Mouse (Mus musculus): ENCODE results near the gene Aim2. TPM values are rescaled to one million over a fixed set of nuclear protein-coding genes. Genes with fewer than 3 reads are reported as not detected.

The Aim2 gene
- polyA plus RNA-seq, 1 experiment = 3.2 TPM

DNA sequence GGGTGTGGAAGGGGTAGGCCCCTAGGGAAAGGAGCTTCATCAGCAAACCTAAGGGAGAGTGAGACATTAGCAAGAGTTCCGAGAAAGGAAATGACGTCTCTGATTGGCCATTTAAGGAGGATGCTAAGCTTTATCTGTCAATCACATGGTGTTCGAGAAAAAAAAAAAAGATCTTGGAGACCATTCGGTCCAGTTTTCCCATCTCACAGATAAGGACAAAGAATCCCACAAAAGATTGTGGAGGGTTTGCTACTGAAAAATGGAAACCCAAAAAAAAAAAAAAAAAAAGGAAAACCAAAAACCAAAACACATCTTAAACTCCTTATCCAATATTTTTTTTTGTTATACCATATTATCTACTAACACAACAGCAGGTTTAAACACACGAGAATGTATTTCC is 1.5 kb upstream of the Aim2 start:
- no peak for TF ChIP-seq POLR2A (IDR thresholded peaks at IDR 0.05; ENCODE audit: borderline replicate concordance, extremely low read depth, insufficient read depth, insufficient read length, poor library complexity, severe bottlenecking)
- TF ChIP-seq CTCF (IDR thresholded peaks at IDR 0.05; ENCODE audit: borderline replicate concordance, extremely low read depth, insufficient read depth, insufficient read length) = no peak
- no peak for DNase-seq (ENCODE audit: low read depth)

GRCm38 (mm10) chr1:173349946-173350345 is 733 bp upstream of the Aim2 start:
- DNase-seq (ENCODE audit: low read depth) = peak; percentile 92

DNA sequence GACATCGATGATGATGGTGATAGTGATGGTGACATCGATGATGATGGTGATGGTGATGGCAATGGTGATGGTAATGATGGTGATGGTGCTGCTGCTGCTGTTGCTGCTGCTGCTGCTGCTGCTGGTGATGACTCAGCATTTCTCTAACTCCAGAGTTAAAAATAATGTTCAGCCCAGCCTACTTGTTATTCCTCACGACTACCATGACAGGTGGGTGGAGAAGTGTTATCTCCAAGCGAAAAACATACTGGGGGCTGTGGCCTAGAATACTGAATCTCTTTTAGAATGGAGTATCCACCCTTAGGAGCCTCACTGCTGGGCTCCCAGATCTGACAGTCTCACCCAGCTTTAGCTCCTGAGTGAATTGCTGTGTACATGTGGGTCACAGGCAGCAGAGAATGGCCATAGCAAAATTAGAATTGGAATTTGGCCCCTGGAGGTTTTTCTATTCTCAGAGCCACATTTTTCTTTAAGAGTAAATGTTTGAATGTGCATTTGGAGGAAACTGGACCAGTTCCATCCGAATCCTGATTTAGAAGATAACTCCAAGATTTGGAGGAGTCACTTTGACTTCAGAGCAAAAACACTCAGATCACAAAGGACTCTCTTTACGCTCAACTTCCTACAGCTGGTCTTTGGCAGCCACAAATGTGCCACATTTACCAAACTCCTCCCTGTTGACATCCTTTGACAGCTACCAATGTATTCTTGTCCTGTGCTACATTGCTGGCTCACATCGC is 4.6 kb downstream of the Aim2 start:
- TF ChIP-seq CTCF (IDR thresholded peaks at IDR 0.05; ENCODE audit: borderline replicate concordance, extremely low read depth, insufficient read depth, insufficient read length) (no peak), POLR2A (IDR thresholded peaks at IDR 0.05; ENCODE audit: borderline replicate concordance, extremely low read depth, insufficient read depth, insufficient read length, poor library complexity, severe bottlenecking) (no peak)
- DNase-seq (ENCODE audit: low read depth) = no peak

More at GRCm38 (mm10) chr1:173349946-173350345, 733 bp upstream of the Aim2 start:
- TF ChIP-seq POLR2A (IDR thresholded peaks at IDR 0.05; ENCODE audit: borderline replicate concordance, extremely low read depth, insufficient read depth, insufficient read length, poor library complexity, severe bottlenecking) = no peak
- no peak for TF ChIP-seq CTCF (IDR thresholded peaks at IDR 0.05; ENCODE audit: borderline replicate concordance, extremely low read depth, insufficient read depth, insufficient read length)

GRCm38 (mm10) chr1:173356699-173357098 is 6.0 kb downstream of the Aim2 start:
- no peak for TF ChIP-seq POLR2A (IDR thresholded peaks at IDR 0.05; ENCODE audit: borderline replicate concordance, extremely low read depth, insufficient read depth, insufficient read length, poor library complexity, severe bottlenecking)
- no peak for TF ChIP-seq CTCF (IDR thresholded peaks at IDR 0.05; ENCODE audit: borderline replicate concordance, extremely low read depth, insufficient read depth, insufficient read length)
- DNase-seq (ENCODE audit: low read depth) = no peak

GRCm38 (mm10) chr1:173357799-173358198 is 7.1 kb downstream of the Aim2 start:
- no peak for TF ChIP-seq POLR2A (IDR thresholded peaks at IDR 0.05; ENCODE audit: borderline replicate concordance, extremely low read depth, insufficient read depth, insufficient read length, poor library complexity, severe bottlenecking)
- no peak for TF ChIP-seq CTCF (IDR thresholded peaks at IDR 0.05; ENCODE audit: borderline replicate concordance, extremely low read depth, insufficient read depth, insufficient read length)
- DNase-seq (ENCODE audit: low read depth) = peak; percentile 52

DNA sequence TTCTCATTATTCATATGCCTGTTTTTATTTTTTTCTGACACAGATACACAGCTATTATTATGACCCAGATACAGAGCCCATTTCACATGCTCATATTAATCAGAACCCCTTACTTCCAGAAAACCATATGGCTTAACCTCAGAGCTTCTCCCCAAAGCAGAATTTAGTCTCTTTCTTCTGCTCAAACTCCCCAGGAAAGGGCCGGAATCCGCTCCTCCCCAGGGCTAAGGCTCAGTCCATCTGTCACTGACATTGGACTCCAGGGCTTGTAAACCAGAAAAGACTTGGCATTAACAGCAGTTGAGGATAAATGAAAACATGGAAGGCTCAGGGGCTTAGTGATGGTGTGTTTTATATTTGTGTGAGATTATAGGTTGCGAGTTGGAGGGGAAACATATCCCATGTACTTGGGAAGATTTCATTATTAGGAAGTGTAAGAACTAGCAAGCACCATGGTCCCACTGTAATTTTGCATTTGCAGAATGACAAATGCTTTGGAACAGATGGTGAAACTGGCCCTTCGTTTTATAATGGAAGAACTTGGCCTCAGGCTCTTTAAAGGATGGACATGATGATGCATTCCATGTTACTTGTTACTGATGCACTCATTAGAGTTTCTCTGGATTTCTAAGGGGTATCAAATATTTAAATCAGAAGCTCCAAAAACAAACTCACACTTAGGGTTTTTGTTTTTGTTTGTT is 9.1 kb downstream of the Aim2 start:
- TF ChIP-seq POLR2A (IDR thresholded peaks at IDR 0.05; ENCODE audit: borderline replicate concordance, extremely low read depth, insufficient read depth, insufficient read length, poor library complexity, severe bottlenecking) (no peak), CTCF (IDR thresholded peaks at IDR 0.05; ENCODE audit: borderline replicate concordance, extremely low read depth, insufficient read depth, insufficient read length) (no peak)
- DNase-seq (ENCODE audit: low read depth) = peak; percentile 42

DNA sequence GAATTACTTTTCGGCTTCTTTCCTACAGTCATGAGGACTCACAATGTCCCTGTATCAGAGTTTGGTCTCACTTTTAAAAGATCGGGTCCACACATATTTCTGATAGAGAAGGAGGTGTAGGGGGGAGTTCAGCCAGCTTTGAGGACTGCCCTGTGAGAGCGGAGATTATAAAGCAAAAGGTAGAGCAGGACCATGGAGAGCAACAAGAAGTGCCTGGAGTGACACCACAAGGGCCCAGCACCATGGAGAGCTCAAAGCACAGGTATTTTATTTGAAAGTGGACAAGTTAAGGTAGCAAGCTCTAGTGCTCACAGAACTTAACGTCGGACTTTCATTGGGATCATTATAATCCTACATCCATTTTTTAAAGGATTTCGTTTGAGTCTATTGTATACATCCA is 11.0 kb downstream of the Aim2 start:
- no peak for DNase-seq (ENCODE audit: low read depth)
- no peak for TF ChIP-seq POLR2A (IDR thresholded peaks at IDR 0.05; ENCODE audit: borderline replicate concordance, extremely low read depth, insufficient read depth, insufficient read length, poor library complexity, severe bottlenecking)
- TF ChIP-seq CTCF (IDR thresholded peaks at IDR 0.05; ENCODE audit: borderline replicate concordance, extremely low read depth, insufficient read depth, insufficient read length) = no peak

GRCm38 (mm10) chr1:173363436-173363835 is 12.8 kb downstream of the Aim2 start:
- TF ChIP-seq POLR2A (IDR thresholded peaks at IDR 0.05; ENCODE audit: borderline replicate concordance, extremely low read depth, insufficient read depth, insufficient read length, poor library complexity, severe bottlenecking) = no peak
- TF ChIP-seq CTCF (IDR thresholded peaks at IDR 0.05; ENCODE audit: borderline replicate concordance, extremely low read depth, insufficient read depth, insufficient read length) = no peak

DNA sequence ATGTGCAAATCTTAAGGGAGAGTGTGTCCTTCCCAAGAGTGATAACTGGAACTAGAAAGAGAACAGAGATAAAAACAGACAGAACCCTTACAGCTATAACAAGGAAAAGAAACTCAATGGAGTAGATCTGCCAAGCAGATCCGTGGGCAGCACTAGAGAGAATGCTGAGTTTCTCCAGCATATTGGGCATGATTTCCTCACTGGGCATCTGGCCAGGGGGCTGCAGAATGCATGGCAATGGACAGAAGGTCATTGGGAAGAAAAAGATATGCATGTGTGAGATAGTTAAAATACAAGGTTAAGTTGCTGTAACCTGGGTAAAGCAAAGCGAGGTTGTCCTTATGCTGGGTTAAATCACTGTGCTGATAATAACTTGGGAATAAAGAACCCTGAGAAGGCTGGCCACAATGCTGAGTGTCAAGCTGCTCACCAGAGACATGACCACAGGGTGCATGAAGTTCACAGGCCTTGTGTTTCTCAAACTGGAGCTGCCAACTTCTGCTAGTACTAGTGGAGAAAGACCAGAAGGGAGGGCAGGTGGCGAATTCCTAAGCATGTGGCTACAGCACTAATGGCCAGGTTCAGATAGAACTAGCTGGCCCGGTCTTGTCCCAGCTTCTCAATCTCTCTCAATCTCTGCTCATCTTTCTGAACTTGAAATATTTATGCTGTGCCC is 13.6 kb downstream of the Aim2 start:
- DNase-seq (ENCODE audit: low read depth) = no peak
- TF ChIP-seq CTCF (IDR thresholded peaks at IDR 0.05; ENCODE audit: borderline replicate concordance, extremely low read depth, insufficient read depth, insufficient read length) = no peak

More at GRCm38 (mm10) chr1:173363436-173363835, 12.8 kb downstream of the Aim2 start:
- DNase-seq (ENCODE audit: low read depth) = no peak

- peak; percentile 58 for DNase-seq (ENCODE audit: low read depth)
- no peak for TF ChIP-seq POLR2A (IDR thresholded peaks at IDR 0.05; ENCODE audit: borderline replicate concordance, extremely low read depth, insufficient read depth, insufficient read length, poor library complexity, severe bottlenecking)
- TF ChIP-seq CTCF (IDR thresholded peaks at IDR 0.05; ENCODE audit: borderline replicate concordance, extremely low read depth, insufficient read depth, insufficient read length) = no peak
These were observed 15.3 kb downstream of the Aim2 start for GRCm38 (mm10) chr1:173365970-173366409.

- no peak for TF ChIP-seq POLR2A (IDR thresholded peaks at IDR 0.05; ENCODE audit: borderline replicate concordance, extremely low read depth, insufficient read depth, insufficient read length, poor library complexity, severe bottlenecking)
- TF ChIP-seq CTCF (IDR thresholded peaks at IDR 0.05; ENCODE audit: borderline replicate concordance, extremely low read depth, insufficient read depth, insufficient read length) = no peak
- peak; percentile 84 for DNase-seq (ENCODE audit: low read depth)
These were observed 16.1 kb downstream of the Aim2 start for GRCm38 (mm10) chr1:173366701-173367355.

Measured in brain, embryonic 14.5 days (tissue).